Mouse (Mus musculus): Measurements from ENCODE around the gene 3425401B19Rik. TPM values are rescaled to one million over a fixed set of nuclear protein-coding genes. Genes with fewer than 3 reads are reported as not detected.

Gene 3425401B19Rik
- polyA plus RNA-seq, 1 experiment from 2014 or later = 0.05 TPM

GRCm38 (mm10) chr14:32682536-32682935, 2.6 kb downstream of the 3425401B19Rik start:
- WGBS = 92% methylated on average over 12 of the region's 12 CpGs
- DNase-seq (ENCODE audit: low spot score) = no peak
- no peak overlapping the region for H3K4me3 ChIP-seq (ENCODE audit: low read depth, low read length)
- H3K36me3 ChIP-seq (ENCODE audit: control insufficient read depth, insufficient read depth, low read length) = no peaks in the 10 kb centered on the region
- no peak overlapping the region for H3K27ac ChIP-seq (ENCODE audit: low read depth)
- H3K4me1 ChIP-seq (replicated peaks; ENCODE audit: control insufficient read depth, insufficient read depth, low read length) = peaks cover 3% of the 10 kb centered on the region; the same call in 1 of the 2 replicates
- no peak for ATAC-seq (replicated peaks; ENCODE audit: low FRiP score, low TSS enrichment, low read depth)
- no peak overlapping the region for H3K9ac ChIP-seq (ENCODE audit: low read length)
- H3K27me3 ChIP-seq (replicated peaks; ENCODE audit: control insufficient read depth, insufficient read depth, low read length) = no peaks in the 10 kb centered on the region
- no peaks in the 10 kb centered on the region for H3K9me3 ChIP-seq (ENCODE audit: control insufficient read depth, low read length)
- no peak overlapping the region for H3K4me2 ChIP-seq (ENCODE audit: low read length)

DNA sequence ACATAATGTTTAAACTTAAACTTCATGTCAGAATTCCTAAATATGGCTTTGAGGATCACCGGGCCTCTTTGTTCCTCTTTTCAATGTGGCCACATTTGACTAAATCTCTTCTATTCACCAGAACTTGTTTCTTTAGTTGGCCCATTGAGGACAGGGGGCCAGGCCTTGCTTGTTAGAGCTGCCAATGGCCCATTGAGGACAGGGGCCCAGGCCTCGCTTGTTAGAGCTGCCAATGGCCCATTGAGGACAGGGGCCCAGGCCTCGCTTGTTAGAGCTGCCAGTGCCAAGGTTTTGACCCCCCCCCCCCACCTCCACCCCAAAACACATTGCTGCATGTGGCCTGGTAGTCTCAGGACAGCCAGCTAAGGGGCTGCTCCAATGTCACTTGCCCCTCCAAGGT, 3.5 kb downstream of the 3425401B19Rik start:
- DNase-seq (ENCODE audit: low spot score) (no peak), ATAC-seq (replicated peaks; ENCODE audit: low FRiP score, low TSS enrichment, low read depth) (no peak)
- no peak overlapping the region for H3K4me2 ChIP-seq (ENCODE audit: low read length)
- H3K4me3 ChIP-seq (ENCODE audit: low read depth, low read length) = no peak overlapping the region
- H3K27me3 ChIP-seq (replicated peaks; ENCODE audit: control insufficient read depth, insufficient read depth, low read length) = no peaks in the 10 kb centered on the region
- H3K9me3 ChIP-seq (ENCODE audit: control insufficient read depth, low read length) = no peaks in the 10 kb centered on the region
- WGBS = 92% methylated on average over 3 of the region's 3 CpGs
- H3K27ac ChIP-seq (ENCODE audit: low read depth) = no peak overlapping the region
- H3K4me1 ChIP-seq (replicated peaks; ENCODE audit: control insufficient read depth, insufficient read depth, low read length) = peaks cover 3% of the 10 kb centered on the region; the same call in 1 of the 2 replicates
- H3K36me3 ChIP-seq (ENCODE audit: control insufficient read depth, insufficient read depth, low read length) = no peaks in the 10 kb centered on the region
- no peak overlapping the region for H3K9ac ChIP-seq (ENCODE audit: low read length)

DNA sequence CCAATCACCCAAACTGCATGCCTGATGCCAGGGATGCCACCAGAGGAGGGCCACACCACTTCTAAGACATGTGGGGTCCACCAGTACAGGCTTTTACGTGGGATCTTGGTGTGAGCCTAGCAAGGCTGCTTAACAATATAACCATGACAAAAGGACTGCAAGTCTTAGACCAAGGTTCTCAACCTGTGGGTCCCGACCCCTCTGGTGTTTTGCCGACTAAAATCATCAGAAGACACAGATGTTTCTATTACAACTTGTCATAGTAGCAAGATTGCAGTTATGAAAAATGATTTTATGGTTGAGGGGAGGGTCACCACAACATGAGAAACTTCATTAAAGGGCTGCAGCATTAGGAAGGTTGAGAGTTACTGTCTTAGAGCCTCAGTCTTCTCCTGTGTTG, 6.5 kb downstream of the 3425401B19Rik start:
- DNase-seq (ENCODE audit: low spot score) (no peak), ATAC-seq (replicated peaks; ENCODE audit: low FRiP score, low TSS enrichment, low read depth) (no peak)
- no peak overlapping the region for H3K4me2 ChIP-seq (ENCODE audit: low read length)
- no peak overlapping the region for H3K4me3 ChIP-seq (ENCODE audit: low read depth, low read length)
- WGBS = 70% methylated on average over 3 of the region's 3 CpGs
- no peaks in the 10 kb centered on the region for H3K9me3 ChIP-seq (ENCODE audit: control insufficient read depth, low read length)
- H3K27ac ChIP-seq (ENCODE audit: low read depth) = no peak overlapping the region
- H3K4me1 ChIP-seq (replicated peaks; ENCODE audit: control insufficient read depth, insufficient read depth, low read length) = no peaks in the 10 kb centered on the region; the same call in 1 of the 2 replicates
- H3K27me3 ChIP-seq (replicated peaks; ENCODE audit: control insufficient read depth, insufficient read depth, low read length) = no peaks in the 10 kb centered on the region
- no peaks in the 10 kb centered on the region for H3K36me3 ChIP-seq (ENCODE audit: control insufficient read depth, insufficient read depth, low read length)
- H3K9ac ChIP-seq (ENCODE audit: low read length) = no peak overlapping the region

- no peak for DNase-seq (ENCODE audit: low spot score)
- no peak overlapping the region for H3K9ac ChIP-seq (ENCODE audit: low read length)
- no peaks in the 10 kb centered on the region for H3K27me3 ChIP-seq (replicated peaks; ENCODE audit: control insufficient read depth, insufficient read depth, low read length)
- no peaks in the 10 kb centered on the region for H3K9me3 ChIP-seq (ENCODE audit: control insufficient read depth, low read length)
- no peak overlapping the region for H3K4me3 ChIP-seq (ENCODE audit: low read depth, low read length)
- no peak for ATAC-seq (replicated peaks; ENCODE audit: low FRiP score, low TSS enrichment, low read depth)
- H3K4me1 ChIP-seq (replicated peaks; ENCODE audit: control insufficient read depth, insufficient read depth, low read length) = no peaks in the 10 kb centered on the region
- no peak overlapping the region for H3K4me2 ChIP-seq (ENCODE audit: low read length)
- H3K36me3 ChIP-seq (ENCODE audit: control insufficient read depth, insufficient read depth, low read length) = no peaks in the 10 kb centered on the region
- WGBS = 48% methylated on average over 3 of the region's 3 CpGs
- H3K27ac ChIP-seq (ENCODE audit: low read depth) = no peak overlapping the region
These were observed 11.9 kb downstream of the 3425401B19Rik start for GRCm38 (mm10) chr14:32673178-32673577.

- H3K27ac ChIP-seq (ENCODE audit: low read depth) = no peak overlapping the region
- no peak for DNase-seq (ENCODE audit: low spot score)
- no peaks in the 10 kb centered on the region for H3K4me1 ChIP-seq (replicated peaks; ENCODE audit: control insufficient read depth, insufficient read depth, low read length)
- WGBS = 91% methylated on average over 6 of the region's 6 CpGs
- ATAC-seq (replicated peaks; ENCODE audit: low FRiP score, low TSS enrichment, low read depth) = no peak
- H3K4me2 ChIP-seq (ENCODE audit: low read length) = no peak overlapping the region
- H3K9me3 ChIP-seq (ENCODE audit: control insufficient read depth, low read length) = no peaks in the 10 kb centered on the region
- H3K9ac ChIP-seq (ENCODE audit: low read length) = no peak overlapping the region
- H3K27me3 ChIP-seq (replicated peaks; ENCODE audit: control insufficient read depth, insufficient read depth, low read length) = no peaks in the 10 kb centered on the region
- no peak overlapping the region for H3K4me3 ChIP-seq (ENCODE audit: low read depth, low read length)
- H3K36me3 ChIP-seq (ENCODE audit: control insufficient read depth, insufficient read depth, low read length) = no peaks in the 10 kb centered on the region
These were observed 22.0 kb downstream of the 3425401B19Rik start for GRCm38 (mm10) chr14:32663099-32663498.

DNA sequence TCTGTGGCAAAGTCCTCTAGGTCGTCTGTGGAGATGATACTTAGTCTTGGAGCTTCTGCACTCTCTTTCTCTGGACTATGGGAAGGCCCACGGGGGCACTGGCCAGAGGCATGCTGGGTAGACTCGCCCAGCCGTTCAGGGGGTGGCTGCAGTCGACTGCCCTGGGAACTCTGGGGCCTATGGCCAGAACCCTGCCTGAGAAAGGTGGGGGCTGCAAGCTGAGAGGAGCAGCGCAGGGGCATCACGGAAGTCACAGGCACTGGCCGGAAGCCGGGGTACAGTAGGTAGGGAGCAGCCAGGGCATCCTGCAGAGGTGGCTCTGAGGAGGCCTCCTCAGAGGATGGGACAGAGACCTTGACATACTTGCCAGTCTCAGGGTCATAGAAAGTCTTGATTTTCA, 25.3 kb downstream of the 3425401B19Rik start:
- no peak for ATAC-seq (replicated peaks; ENCODE audit: low FRiP score, low TSS enrichment, low read depth)
- Histone ChIP-seq H3K4me3 (ENCODE audit: low read depth, low read length) (no peak overlapping the region), H3K4me1 (replicated peaks; ENCODE audit: control insufficient read depth, insufficient read depth, low read length) (no peaks in the 10 kb centered on the region), H3K27me3 (replicated peaks; ENCODE audit: control insufficient read depth, insufficient read depth, low read length) (no peaks in the 10 kb centered on the region), H3K9me3 (ENCODE audit: control insufficient read depth, low read length) (no peaks in the 10 kb centered on the region), H3K27ac (ENCODE audit: low read depth) (no peak overlapping the region), H3K9ac (ENCODE audit: low read length) (no peak overlapping the region), H3K36me3 (ENCODE audit: control insufficient read depth, insufficient read depth, low read length) (no peaks in the 10 kb centered on the region), H3K4me2 (ENCODE audit: low read length) (no peak overlapping the region)
- DNase-seq (ENCODE audit: low spot score) = no peak
- 81% methylated on average over 9 of the region's 9 CpGs for WGBS

- no peak for ATAC-seq (replicated peaks; ENCODE audit: low FRiP score, low TSS enrichment, low read depth)
- Histone ChIP-seq H3K4me1 (replicated peaks; ENCODE audit: control insufficient read depth, insufficient read depth, low read length) (no peaks in the 10 kb centered on the region), H3K27ac (ENCODE audit: low read depth) (no peak overlapping the region), H3K27me3 (replicated peaks; ENCODE audit: control insufficient read depth, insufficient read depth, low read length) (no peaks in the 10 kb centered on the region), H3K4me2 (ENCODE audit: low read length) (no peak overlapping the region), H3K36me3 (ENCODE audit: control insufficient read depth, insufficient read depth, low read length) (no peaks in the 10 kb centered on the region), H3K4me3 (ENCODE audit: low read depth, low read length) (no peak overlapping the region), H3K9ac (ENCODE audit: low read length) (no peak overlapping the region), H3K9me3 (ENCODE audit: control insufficient read depth, low read length) (no peaks in the 10 kb centered on the region)
- 90% methylated on average over 2 of the region's 2 CpGs for WGBS
- DNase-seq (ENCODE audit: low spot score) = no peak
These were observed 46.6 kb downstream of the 3425401B19Rik start for GRCm38 (mm10) chr14:32638485-32638884.

DNA sequence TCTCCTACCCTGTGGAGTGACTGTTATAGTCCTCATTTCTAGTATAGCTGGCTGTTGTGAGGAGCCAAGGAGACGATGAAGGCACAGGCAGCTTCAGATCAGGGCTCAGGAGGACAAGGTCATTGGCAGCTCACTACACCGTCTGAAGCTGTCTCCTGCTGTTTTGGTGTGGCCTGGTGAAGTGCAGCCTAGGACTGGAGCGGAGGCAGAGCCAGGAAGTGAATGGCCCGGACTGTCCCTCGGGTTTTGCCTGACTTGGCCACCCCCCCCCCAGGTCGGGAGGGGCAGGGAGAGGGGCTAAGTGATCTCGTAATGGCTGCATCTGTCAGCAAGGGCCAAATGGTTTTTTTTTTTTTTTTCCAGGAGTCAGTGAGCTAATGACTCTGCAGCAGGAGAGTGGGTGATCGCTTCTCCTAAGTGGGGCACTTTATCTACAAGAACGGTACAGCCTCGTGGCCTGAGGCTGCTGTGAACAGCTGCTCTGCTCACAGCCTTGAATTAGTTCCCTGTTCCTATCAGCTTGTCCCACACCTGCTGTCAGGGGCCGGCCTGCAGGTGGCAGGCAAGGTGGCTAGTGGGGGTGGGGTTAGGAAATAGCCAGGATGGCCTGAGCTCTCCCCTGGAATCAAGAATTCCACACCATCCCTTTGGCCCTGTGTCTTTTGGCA, 50.9 kb downstream of the 3425401B19Rik start:
- no peaks in the 10 kb centered on the region for H3K27me3 ChIP-seq (replicated peaks; ENCODE audit: control insufficient read depth, insufficient read depth, low read length)
- H3K9ac ChIP-seq (ENCODE audit: low read length) = no peak overlapping the region
- 21% methylated on average over 11 of the region's 11 CpGs for WGBS
- no peak overlapping the region for H3K4me2 ChIP-seq (ENCODE audit: low read length)
- H3K4me3 ChIP-seq (ENCODE audit: low read depth, low read length) = no peak overlapping the region
- ATAC-seq (replicated peaks; ENCODE audit: low FRiP score, low TSS enrichment, low read depth) (no peak), DNase-seq (ENCODE audit: low spot score) (no peak)
- H3K4me1 ChIP-seq (replicated peaks; ENCODE audit: control insufficient read depth, insufficient read depth, low read length) = no peaks in the 10 kb centered on the region
- H3K27ac ChIP-seq (ENCODE audit: low read depth) = no peak overlapping the region
- H3K36me3 ChIP-seq (ENCODE audit: control insufficient read depth, insufficient read depth, low read length) = no peaks in the 10 kb centered on the region
- H3K9me3 ChIP-seq (ENCODE audit: control insufficient read depth, low read length) = no peaks in the 10 kb centered on the region

- ATAC-seq (replicated peaks; ENCODE audit: low FRiP score, low TSS enrichment, low read depth) (no peak), DNase-seq (ENCODE audit: low spot score) (no peak)
- Histone ChIP-seq H3K4me1 (replicated peaks; ENCODE audit: control insufficient read depth, insufficient read depth, low read length) (no peaks in the 10 kb centered on the region), H3K27me3 (replicated peaks; ENCODE audit: control insufficient read depth, insufficient read depth, low read length) (no peaks in the 10 kb centered on the region), H3K36me3 (ENCODE audit: control insufficient read depth, insufficient read depth, low read length) (no peaks in the 10 kb centered on the region), H3K4me2 (ENCODE audit: low read length) (no peak overlapping the region), H3K4me3 (ENCODE audit: low read depth, low read length) (no peak overlapping the region), H3K9ac (ENCODE audit: low read length) (no peak overlapping the region), H3K27ac (ENCODE audit: low read depth) (no peak overlapping the region), H3K9me3 (ENCODE audit: control insufficient read depth, low read length) (no peaks in the 10 kb centered on the region)
- WGBS = 78% methylated on average over 6 of the region's 6 CpGs
These were observed 52.0 kb downstream of the 3425401B19Rik start for GRCm38 (mm10) chr14:32632908-32633600.
